Mouse (Mus musculus): ENCODE results near the gene Gstm5.

Gstm5 gene

DNA sequence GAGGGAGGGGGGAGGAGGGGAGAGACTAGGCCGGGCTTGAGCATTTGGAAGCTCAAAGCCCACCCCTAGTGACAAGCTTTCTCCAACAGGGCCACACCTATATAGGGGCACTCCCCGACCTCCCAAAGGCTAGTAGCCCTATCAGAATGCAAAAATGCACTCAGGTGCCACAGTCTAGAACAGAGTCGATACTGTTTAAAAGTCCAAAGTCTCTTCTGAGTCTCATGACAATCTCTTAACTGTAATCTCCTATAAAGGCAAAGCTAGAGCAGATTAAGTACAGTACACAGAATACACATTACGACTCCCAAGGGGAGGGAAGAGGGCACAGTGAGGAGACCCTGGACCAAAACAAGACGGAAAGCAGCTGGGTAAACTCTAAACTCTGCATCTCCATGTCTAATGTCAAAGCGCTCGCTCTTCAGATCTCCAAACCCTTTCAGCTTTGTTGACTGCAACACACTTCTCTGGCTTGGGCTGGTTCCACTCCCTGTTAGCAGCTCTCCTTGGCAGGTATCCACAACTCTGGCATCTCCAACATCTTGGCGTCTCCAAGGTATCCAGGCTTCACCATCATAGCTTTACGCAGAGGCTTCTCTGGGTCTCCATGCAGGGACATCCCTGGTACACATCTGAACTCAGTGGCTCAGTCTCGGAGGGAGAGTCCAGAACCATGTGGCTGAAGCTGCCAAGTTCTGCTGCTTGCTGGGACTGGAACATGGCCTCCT, 30.1 kb upstream of the Gstm5 start:
- TF ChIP-seq GATA4 (IDR thresholded peaks at IDR 0.05; ENCODE audit: insufficient replicate concordance, low read length), result no peak

DNA sequence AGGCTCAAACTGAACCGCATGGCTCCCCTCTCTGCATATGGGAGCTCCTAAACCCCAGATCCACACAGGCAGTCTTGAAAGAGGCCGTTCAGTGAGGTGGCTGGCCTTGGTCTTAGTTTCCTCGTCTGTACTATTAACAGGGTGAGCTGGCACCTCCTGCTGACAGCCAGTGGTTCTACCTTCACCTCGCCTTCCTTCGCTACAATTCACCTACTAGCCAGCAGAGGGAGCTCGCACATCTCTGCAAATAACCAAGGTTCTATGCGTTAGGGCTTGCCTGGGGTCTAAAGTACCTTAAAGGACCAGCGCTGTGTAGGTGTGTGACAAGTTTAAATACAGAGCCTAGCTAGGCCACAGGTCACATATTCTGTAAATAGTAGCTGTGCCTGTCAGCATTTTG, 28.5 kb upstream of the Gstm5 start:
- TF ChIP-seq GATA4 (IDR thresholded peaks at IDR 0.05; ENCODE audit: insufficient replicate concordance, low read length), result no peak

DNA sequence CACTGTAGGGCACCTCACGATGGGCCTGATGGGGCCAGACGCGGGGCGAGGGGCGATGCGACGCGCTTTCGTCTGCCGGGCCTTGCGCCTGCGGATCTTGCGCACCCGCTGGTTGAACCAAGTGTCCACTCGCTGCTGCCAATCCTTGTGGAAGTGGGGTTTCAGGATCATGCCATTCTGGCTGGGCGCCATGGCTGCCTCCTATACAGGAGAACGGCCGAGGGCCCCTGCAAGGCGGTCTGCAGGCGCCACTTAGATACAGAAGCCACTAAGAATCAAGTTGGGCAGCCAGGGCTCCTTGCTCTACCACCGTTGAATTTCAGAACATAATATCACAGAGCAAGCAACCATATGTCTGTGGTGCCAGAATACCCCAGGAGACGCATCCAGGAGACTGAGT, 27.2 kb upstream of the Gstm5 start:
- no peak for TF ChIP-seq GATA4 (IDR thresholded peaks at IDR 0.05; ENCODE audit: insufficient replicate concordance, low read length)

DNA sequence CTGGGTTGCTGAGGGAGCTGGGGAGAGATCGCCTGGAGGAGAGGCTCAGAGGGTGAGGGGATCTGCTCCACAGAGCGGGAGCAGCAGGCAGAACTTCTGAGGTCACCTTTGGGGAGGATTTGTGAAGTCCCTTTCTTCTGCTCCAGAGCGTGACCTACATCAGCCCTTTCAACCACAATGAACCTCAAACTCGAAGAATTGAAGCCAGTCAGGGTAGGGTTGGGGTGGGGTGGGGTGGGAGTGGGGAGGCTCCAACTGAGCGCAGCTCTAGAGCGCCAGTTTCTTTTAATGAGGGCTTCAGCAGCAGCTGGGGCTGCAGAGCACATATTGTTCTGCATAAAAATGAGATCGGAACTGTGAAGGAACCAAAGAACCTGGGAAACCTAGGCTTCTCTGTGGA, 26.5 kb upstream of the Gstm5 start:
- no peak for TF ChIP-seq GATA4 (IDR thresholded peaks at IDR 0.05; ENCODE audit: insufficient replicate concordance, low read length)

DNA sequence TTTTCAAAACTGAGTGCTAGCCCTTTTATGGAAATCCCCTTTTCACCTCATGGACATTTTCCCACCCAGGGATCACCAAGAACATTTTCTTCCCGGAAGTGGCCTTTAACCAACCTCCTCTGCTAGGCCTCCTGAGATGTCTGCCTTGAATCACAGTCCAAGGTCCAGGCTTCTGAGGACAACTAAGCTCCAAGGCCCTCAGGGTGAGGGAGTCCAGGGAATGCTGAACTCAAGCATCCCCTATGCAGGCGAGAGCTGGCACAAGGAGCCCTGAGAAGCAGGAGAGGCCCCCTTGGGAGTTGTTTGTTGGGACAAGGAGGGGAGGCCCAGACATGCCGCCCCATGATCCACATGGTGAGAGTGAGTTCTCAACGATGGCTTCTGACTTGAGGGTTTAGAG, 25.7 kb upstream of the Gstm5 start:
- no peak for TF ChIP-seq GATA4 (IDR thresholded peaks at IDR 0.05; ENCODE audit: insufficient replicate concordance, low read length)

DNA sequence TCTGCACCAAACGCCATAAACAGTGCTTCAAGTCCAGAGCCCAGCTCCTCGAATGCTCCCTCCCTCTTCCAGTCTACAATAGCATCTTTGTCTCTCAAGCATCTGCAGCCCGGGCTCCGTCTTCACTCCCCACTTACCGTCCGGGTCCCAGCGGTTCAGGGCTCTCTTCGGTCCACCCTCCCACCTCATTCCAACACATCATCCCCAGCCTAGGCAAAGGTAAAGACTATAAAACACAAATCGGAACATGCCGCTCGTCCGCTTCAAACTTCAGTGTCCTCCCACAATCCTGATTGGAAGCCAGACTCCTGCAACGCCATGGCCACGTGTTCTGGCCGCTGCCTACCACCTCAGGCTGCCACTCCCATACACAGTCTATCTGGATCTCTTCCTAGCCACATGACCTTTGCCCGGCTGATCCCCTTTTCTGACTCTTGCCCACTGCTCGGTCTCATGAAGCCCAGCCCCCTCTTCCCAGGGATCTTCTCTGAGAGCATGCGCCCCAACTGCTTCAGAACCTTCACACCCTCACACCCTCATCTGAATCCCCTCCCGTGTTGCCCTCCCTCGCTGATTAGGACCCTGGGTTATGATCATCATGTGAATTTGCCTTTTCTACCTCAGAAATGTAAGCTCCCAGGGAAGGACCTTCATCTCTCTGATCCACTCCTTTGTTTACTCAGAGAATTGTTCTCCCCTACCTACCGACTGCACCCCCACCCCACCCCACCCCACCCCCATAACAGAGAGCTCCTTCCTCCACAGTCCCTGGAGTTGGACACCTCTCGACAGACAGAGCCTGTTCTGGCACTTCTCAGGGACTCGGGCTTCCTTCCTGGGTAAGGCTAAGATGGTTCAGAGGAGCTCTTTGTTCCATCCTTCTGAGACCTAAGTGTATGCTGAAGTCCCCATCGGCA, 22.0 kb upstream of the Gstm5 start:
- TF ChIP-seq GATA4 (IDR thresholded peaks at IDR 0.05; ENCODE audit: insufficient replicate concordance, low read length), result no peak

DNA sequence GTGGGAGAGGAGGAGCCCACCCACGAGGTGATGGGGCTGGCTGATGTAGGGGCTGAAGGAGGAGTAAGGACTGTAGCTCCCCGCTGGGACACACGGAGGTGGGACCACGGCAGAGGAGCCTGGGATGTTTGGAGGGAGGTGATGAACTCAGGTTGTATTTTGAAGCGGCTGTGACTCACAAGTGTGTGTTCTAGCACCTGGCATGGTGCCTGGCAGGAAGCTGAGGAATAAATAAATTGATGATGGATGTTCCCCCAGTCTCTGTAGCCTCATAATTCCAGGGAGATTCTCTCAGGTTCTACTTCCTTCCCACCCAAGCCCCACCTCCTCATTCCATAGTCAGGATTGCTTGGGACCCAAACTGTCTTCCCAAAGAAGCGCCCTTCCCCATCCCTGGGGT, 20.4 kb upstream of the Gstm5 start:
- TF ChIP-seq GATA4 (IDR thresholded peaks at IDR 0.05; ENCODE audit: insufficient replicate concordance, low read length), result no peak

DNA sequence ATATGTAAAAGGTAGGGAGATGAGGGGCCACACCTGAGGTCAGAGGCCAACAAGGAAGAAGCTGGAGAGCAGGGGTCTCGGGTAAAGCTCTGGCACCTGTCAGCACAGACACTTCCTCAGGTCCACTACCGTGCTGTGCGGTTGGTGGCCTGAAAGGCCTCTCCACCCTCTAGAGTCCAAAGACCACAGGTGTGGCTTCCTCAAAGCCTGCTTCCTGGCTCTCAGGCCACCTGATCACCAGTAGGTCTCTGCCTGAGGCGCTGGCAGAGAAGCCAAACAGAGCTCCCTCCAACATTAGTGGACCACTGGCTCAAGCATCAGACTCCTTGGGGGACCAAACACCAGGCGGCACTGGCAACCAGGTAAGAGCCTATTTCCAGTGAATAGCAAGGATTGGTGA, 18.6 kb upstream of the Gstm5 start, which contains the start of gene Eps8l3:
Eps8l3 (plus strand) TSS at position 225 of the 400 bp plus-strand sequence.
- TF ChIP-seq GATA4 (IDR thresholded peaks at IDR 0.05; ENCODE audit: insufficient replicate concordance, low read length), result no peak

DNA sequence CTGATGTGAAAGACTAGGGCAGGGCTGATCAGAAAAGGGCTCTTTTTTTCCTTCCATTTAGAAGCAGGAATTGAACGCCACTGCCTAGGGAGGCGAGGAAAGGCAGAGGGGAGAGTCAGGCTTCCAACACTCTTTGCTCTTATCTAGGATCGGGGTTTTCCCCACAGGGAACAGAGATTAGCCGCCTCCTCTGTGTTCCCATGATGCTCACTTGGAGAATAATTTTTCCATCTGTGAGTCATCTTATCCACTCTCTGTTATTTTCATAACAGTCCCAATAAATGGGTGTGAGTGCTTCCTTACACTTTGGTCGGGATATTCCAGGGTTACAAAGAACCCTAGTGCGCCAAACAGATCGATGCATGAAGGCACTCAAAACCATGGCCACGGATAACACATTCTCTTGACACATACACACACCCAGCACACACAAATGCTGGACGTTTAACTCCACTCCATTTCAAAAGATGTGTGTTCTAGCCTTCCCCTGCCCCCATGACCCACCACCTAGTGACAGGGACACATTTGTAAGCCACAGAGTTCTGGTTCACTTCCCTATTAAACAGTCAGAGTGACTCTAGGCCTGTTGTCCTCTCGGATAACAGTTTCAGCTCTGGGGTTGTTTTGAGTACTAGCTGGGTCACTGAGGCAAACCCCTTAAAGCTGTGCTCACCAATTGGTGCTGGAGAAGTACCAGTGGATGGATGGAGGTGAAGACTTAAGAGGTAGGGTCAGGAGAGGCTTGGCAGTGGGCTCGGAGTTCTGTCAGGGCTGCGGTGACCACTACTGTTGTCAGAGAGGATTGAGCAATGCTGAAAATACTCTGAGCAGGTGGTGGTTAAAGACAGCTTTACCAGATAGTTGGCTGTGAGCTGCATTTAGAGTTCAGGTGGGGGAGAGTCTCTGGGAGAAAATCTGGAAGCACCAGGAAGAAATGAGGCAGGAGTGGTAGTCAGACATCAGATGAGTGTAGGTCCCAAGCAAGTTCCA, 17.6 kb upstream of the Gstm5 start:
- no peak for TF ChIP-seq GATA4 (IDR thresholded peaks at IDR 0.05; ENCODE audit: insufficient replicate concordance, low read length)

DNA sequence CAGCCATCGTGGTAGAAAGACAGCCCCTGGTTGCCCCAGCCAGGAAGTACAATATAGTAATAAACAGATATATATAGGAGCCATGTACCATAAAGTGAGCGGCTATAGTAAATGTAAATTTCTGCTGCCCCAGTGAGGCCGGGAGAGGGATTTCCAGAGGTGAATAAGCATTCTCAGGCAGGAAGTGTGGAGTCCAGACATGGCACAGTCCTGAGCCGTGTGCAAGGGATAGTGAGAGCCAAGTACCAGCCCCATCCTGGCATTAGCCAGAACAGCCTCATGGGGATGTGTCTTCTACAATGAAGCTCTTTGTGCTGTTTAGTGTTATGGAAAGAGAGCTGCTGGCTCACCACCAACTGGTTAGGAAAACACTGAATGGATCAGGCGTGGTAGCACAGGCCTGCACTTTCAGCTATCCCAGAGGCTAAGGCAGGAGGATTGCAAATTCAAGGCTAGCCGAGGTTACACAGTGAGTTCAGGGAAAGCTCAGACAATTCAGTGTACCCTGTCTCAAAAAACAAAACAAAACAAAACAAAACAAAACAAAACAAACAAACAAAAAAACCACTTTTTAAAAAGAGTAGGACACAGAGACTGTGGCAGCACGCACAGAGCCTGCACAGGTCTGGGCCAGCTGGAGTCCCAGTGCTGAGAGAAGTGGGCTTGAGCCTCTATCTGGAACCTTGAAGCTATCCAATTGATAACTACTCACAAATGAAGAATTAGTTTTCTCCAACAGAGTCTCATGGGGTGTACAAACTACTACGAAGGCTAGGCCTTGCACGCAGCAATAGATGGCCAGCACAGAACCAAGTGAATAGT, 7.7 kb upstream of the Gstm5 start:
- no peak for TF ChIP-seq GATA4 (IDR thresholded peaks at IDR 0.05; ENCODE audit: insufficient replicate concordance, low read length)

DNA sequence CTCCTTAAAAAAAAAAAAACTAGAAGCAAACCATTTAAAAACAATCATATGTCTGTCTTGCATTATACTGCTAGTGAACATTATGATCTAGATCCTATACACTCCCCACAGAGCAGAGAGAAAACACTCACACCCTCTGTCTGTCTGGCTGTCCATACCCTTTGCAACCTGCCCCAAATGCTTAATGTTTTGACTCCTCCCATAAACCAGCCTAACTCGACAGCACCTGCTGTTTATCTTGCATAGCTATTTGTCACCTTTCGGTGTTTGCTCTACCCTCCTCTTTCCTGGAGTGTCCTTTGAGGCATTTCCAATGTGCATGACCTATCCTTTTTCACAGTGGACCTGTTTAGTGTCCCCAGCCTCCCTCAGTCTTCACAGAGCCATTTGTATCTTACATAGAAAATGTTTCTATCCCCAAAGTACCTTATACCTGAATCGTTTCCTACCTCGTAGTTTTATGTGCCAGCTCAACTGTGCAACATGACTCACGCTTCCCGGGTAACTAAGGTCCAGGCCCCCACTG, 364 bp upstream of the Gstm5 start:
- no peak for TF ChIP-seq GATA4 (IDR thresholded peaks at IDR 0.05; ENCODE audit: insufficient replicate concordance, low read length)

DNA sequence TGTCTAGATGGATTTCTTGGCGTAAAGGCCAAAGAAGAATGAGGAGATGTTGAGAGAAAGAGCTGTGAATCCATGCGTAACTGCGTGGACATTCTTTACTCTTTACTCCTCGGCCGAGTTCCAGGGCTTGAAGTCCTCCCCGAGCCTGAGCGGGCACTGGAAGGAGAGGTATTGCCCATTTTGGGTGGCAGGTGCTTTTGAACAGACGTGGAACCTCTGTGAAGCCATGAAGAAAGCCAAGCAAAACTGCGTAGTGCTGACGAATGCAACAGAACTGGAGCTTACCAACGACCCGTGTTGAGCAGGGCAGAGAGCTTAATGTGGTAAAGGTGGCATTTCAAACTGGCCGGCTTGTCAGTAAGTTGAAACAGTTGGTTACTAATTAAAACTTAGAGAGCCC, 3.1 kb downstream of the Gstm5 start:
- no peak for TF ChIP-seq GATA4 (IDR thresholded peaks at IDR 0.05; ENCODE audit: insufficient replicate concordance, low read length)

DNA sequence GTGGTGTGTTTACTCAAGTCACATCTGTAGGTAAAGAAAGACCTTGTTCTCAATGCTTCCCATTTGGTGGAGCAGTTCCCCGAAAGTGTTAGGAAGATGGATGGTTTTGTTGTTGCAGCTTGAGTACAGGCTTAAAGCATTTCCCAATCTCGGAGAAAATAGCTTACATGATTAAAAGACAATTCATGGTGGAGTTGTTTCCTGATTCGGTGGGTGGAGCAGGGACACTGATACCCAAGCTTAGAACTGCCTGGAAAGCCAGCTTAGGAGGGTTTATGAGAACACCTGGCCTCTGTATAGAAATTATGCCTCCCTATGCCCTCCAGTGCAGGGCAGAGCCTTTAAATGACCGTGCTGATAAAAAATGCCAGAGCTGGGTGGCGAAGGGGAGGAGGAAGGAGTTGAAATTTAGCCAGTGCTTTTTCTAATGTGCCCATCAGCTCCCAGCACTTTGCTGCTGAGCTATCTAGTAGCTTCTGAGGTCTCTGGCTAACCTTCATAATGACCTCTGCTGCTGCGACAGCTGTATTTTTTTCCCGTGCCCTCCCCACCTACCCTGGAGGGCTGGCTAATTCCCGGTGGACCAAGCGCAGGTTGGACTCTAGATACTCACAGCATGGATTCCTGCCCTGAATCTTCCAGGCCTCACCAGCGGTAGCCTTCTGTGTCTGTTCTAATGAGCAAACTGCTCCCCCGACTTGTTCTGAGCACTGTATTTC, 5.5 kb downstream of the Gstm5 start:
- no peak for TF ChIP-seq GATA4 (IDR thresholded peaks at IDR 0.05; ENCODE audit: insufficient replicate concordance, low read length)

Data from liver, adult (tissue).